Mouse (Mus musculus) kidney, adult 2 months (tissue): ENCODE measurements at regions not wholly inside any gene's neighbourhood (a gene's known extent, or its start where the extent isn't known, plus 50 kb on each side); places are given as distances from the start of the nearest gene placed in this dataset.

ENCODE experiments used
- DNase-seq: peaks from one replicate; pipeline ENCODE4 v3.0.0; 2021
- H3K27ac ChIP-seq: fragments of 200-500 bp; 2 replicates; pipeline ENCODE4 v1.5.1; 2012; ENCODE audit warnings: low read depth, low read length, control low read depth, inconsistent platforms; ENCODE audit not compliant: insufficient read depth
- H3K27me3 ChIP-seq: fragments of 200-500 bp; replicated peaks from 2 replicates; pipeline ENCODE4 v1.6.1; 2012; ENCODE audit warnings: mild to moderate bottlenecking, moderate library complexity, low read length, inconsistent platforms; ENCODE audit not compliant: control insufficient read depth, insufficient read depth
- H3K36me3 ChIP-seq: fragments of 200-500 bp; 2 replicates; pipeline ENCODE4 v1.6.1; 2012; ENCODE audit warnings: mild to moderate bottlenecking, moderate library complexity, low read length, inconsistent platforms; ENCODE audit not compliant: control insufficient read depth, insufficient read depth
- H3K4me1 ChIP-seq: fragments of 200-500 bp; 2 replicates; pipeline ENCODE4 v1.6.1; 2011; ENCODE audit warnings: low read length; ENCODE audit not compliant: control insufficient read depth, insufficient read depth
- H3K4me3 ChIP-seq: fragments of 200-500 bp; 2 replicates; pipeline ENCODE4 v1.5.1; 2011; ENCODE audit warnings: mild to moderate bottlenecking, low read depth, low read length, control low read depth; ENCODE audit not compliant: insufficient read depth
- CTCF ChIP-seq: fragments of 200-500 bp; conservative IDR thresholded peaks from 2 replicates; pipeline ENCODE4 v1.5.1; 2011; ENCODE audit warnings: low read depth, mild to moderate bottlenecking, control low read depth, low read length, moderate library complexity, mixed read lengths; ENCODE audit not compliant: insufficient read depth, insufficient read length
- POLR2A ChIP-seq: fragments of 200-500 bp; IDR thresholded peaks from one replicate; pipeline ENCODE4 v1.6.1; 2011; ENCODE audit warnings: low read depth, low read length, control low read depth
- WGBS: fragments of 180-500 bp; shearing (Covaris S2); methylation state at CpG from one replicate; pipeline ENCODE4 v1.1.7; 2018; 5-methylcytosine and 5-hydroxymethylcytosine counted together

DNA sequence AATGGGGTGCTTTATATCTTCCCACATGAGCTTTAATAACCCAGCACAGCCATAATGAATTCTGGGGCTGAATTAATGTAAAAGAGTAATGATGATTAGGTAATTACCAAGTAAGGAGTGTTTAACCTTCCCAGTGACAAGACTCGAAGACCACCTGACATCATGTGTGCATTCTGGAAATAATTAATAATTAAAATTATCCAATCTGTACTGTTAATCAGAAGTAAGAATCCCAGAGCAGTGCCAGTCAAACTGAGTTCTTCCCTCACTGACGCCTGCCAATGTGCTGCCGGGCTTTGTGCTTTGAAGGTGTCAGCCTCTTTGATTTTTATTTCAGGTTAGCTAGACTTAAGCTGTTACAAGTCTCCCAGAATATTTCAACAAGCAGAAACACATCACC is 183.0 kb upstream of the Plxna2 start:
- DNase-seq, result no peak

DNA sequence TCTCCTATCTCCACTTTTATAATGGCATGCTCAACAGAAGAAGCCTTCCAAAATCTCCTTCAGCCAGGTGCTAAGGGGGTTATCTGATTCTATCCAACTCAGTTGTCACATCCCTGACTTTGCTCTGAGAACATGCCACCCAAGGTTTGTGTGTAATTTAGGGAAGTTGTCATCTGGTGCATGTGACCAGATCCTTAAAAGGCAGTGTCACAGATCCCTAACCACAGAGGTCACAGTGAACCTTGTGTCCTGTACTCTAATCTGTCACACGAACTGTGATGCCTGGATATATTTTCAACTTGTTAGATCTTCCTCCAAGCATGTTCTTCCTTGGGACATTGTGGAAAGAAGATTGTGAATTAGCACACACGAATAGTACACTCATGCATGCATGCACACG is 189.4 kb upstream of the Plxna2 start:
- TF ChIP-seq POLR2A (no peak), CTCF (no peak)
- H3K27me3 ChIP-seq, result no peaks in the 10 kb centered on the region
- DNase-seq, result no peak
- H3K4me1 ChIP-seq, result peaks cover 18% of the 10 kb centered on the region
- H3K36me3 ChIP-seq, result no peaks in the 10 kb centered on the region
- 79% methylated on average over 3 of the region's 3 CpGs for WGBS
- H3K4me3 ChIP-seq, result no peak overlapping the region
- H3K27ac ChIP-seq, result no peak overlapping the region

More for the DNA sequence above, 183.0 kb upstream of the Plxna2 start:
- Histone ChIP-seq H3K36me3 (no peaks in the 10 kb centered on the region), H3K4me3 (no peak overlapping the region), H3K27ac (no peak overlapping the region), H3K27me3 (no peaks in the 10 kb centered on the region), H3K4me1 (peaks cover 15% of the 10 kb centered on the region)
- TF ChIP-seq POLR2A (no peak), CTCF (no peak)
- WGBS, result 54% methylated on average over 3 of the region's 3 CpGs

DNA sequence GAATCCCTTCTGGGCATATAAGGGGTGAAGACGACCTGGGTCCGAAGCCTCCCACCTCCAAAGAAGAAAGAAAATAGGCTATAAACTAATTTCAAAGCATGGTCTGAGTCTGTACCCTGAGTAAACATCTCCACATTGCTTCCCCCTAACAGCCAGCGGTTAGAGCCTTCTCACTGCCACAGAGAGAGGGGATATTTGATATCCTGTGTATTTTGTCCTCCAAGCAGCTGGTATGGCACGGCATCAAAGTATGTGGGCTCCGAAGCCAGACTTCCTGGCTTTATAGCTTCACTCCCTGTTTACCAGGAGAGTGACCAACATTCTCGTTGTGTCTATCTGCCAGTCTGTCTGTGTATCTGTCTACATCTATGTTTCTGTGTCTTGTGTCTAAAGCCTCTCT is 191.7 kb upstream of the Plxna2 start:
- TF ChIP-seq CTCF (no peak), POLR2A (no peak)
- Histone ChIP-seq H3K27ac (no peak overlapping the region), H3K4me3 (no peak overlapping the region), H3K27me3 (no peaks in the 10 kb centered on the region), H3K36me3 (no peaks in the 10 kb centered on the region), H3K4me1 (peaks cover 19% of the 10 kb centered on the region)
- no peak for DNase-seq
- 42% methylated on average over 6 of the region's 6 CpGs for WGBS

DNA sequence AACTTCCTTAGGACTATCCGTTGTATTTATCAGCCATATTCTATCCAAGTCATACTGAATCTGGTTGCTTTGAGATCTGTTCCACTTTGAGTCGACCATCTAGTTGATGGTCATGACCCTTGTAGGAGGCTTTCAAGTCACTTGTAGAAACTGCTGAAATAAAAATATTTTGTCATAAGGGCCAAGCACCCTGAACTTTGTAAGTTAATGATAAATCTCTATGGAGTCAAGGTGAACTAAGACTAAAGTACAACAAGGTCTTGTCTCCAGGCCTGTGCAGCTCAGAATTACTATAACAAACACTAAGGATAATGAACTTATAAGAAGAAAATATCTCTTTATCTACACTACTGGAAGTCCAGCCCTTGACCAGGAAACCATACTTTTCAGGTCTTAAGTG is 193.8 kb upstream of the Plxna2 start:
- Histone ChIP-seq H3K4me1 (peaks cover 25% of the 10 kb centered on the region), H3K4me3 (no peak overlapping the region), H3K27ac (peak overlapping the region; percentile 95), H3K36me3 (no peaks in the 10 kb centered on the region), H3K27me3 (no peaks in the 10 kb centered on the region)
- peak; percentile 78 for DNase-seq
- WGBS, result 49% methylated on average over 2 of the region's 2 CpGs
- TF ChIP-seq CTCF (no peak), POLR2A (no peak)

DNA sequence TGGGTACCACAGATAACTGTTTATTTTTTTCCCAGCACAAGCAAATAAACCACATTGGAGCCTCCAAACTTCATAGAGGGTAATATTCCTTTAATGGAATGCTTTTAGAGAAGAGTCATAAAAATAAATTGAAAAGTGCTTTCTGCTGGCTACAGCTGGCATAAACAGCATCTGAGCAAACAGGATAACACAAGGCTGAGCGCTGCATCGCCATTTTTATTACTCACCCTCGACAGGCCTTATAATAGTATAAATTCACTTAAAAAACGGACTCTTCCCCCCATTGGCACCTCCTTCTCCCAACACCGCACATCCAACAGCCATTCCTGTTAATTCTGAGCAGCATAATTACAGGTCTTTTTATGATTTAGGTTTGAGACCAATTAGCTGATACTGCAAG is 205.8 kb upstream of the Plxna2 start:
- WGBS, result 60% methylated on average over 5 of the region's 5 CpGs
- Histone ChIP-seq H3K27me3 (no peaks in the 10 kb centered on the region; the same call in 1 of the 2 replicates), H3K36me3 (no peaks in the 10 kb centered on the region), H3K4me3 (no peak overlapping the region), H3K4me1 (peaks cover 3% of the 10 kb centered on the region; the same call in 1 of the 2 replicates), H3K27ac (no peak overlapping the region)
- TF ChIP-seq CTCF (no peak), POLR2A (no peak)
- no peak for DNase-seq

DNA sequence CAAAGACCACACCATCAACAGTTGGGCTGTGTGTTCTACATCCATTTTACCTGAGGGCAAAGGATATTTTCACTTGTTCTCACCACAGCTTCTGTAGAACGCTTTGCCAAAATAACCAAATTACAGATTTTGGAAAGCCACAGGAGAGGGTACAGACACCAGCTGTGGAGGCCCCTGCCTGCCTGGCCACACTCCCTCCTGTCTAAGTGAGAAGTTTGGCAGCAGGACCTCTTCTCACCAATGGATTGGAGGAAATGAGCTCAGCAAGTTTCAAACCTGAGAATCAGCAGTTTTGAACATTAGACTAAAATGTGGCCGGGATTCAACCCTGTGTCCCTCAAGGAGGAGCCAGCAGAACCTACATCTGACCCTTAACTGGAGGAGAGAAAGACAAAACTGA is 206.2 kb upstream of the Plxna2 start:
- no peaks in the 10 kb centered on the region for H3K36me3 ChIP-seq
- TF ChIP-seq POLR2A (no peak), CTCF (no peak)
- WGBS, result 68% methylated on average over 2 of the region's 2 CpGs

DNA sequence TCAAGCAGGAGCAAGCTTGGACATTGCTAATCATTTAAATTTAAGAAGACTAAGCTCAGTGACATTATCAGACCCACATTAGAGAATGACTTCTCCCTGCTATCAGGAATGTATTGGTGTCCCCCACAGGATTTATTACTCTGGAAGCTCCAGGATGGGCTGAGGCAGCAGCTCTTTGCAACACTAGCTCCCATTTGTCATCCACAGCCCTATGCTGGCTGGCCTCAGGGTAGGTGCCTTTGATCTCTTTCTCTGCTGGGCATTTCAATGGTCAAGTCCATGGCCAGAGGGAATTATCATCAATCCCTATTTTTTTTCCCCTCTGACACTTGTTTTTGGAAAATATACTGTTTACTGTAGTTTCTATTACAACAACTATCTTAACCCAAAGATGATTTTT is 218.7 kb upstream of the Plxna2 start:
- TF ChIP-seq CTCF, result no peak
- TF ChIP-seq POLR2A, result no peak
- H3K4me1 ChIP-seq, result no peaks in the 10 kb centered on the region
- no peaks in the 10 kb centered on the region for H3K36me3 ChIP-seq
- H3K27ac ChIP-seq, result no peak overlapping the region
- no peak for DNase-seq
- no peak overlapping the region for H3K4me3 ChIP-seq
- H3K27me3 ChIP-seq, result no peaks in the 10 kb centered on the region

More for the DNA sequence above, 206.2 kb upstream of the Plxna2 start:
- Histone ChIP-seq H3K4me1 (peaks cover 3% of the 10 kb centered on the region; the same call in 1 of the 2 replicates), H3K27me3 (no peaks in the 10 kb centered on the region; the same call in 1 of the 2 replicates), H3K27ac (no peak overlapping the region), H3K4me3 (no peak overlapping the region)
- peak; percentile 19 for DNase-seq

DNA sequence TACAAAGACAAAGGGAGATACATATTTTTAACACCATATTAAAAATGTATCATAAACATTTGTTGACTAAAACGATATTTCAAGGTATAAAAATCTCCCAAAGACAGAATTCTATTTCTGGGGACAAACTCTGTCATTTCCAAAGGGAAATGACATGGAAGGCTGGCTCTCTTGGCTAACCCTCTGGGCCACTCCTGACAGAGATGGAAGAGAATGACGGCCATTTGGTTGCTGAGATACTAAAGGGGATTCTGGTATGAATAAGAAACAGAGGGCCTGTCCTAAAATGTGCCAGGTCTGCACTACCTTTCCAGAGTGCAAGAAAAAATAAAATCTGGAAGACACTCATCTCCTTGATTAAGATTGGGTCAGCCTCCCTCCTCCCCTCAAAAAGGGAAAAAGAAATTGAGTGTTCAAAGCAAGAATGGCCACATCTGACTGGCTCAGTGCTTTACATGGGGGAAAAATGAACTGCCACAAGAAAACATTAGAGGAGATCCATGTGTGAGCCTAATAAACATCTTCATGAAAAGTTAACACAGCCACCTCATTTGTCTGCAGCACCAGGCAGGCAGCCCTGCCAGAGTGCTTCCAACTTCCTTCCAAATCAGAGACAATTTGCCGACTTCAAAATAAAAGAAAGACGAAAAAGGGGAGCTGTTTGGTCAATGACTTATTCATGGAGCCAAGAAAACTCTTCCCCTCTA is 221.1 kb upstream of the Plxna2 start:
- Histone ChIP-seq H3K27me3 (no peaks in the 10 kb centered on the region), H3K36me3 (no peaks in the 10 kb centered on the region), H3K4me1 (no peaks in the 10 kb centered on the region), H3K4me3 (no peak overlapping the region), H3K27ac (no peak overlapping the region)
- TF ChIP-seq CTCF (no peak), POLR2A (no peak)
- DNase-seq, result no peak
- WGBS, result 82% methylated on average over 4 of the region's 4 CpGs
